Mouse (Mus musculus): ENCODE data around the gene Mark2.

The Mark2 gene

DNA sequence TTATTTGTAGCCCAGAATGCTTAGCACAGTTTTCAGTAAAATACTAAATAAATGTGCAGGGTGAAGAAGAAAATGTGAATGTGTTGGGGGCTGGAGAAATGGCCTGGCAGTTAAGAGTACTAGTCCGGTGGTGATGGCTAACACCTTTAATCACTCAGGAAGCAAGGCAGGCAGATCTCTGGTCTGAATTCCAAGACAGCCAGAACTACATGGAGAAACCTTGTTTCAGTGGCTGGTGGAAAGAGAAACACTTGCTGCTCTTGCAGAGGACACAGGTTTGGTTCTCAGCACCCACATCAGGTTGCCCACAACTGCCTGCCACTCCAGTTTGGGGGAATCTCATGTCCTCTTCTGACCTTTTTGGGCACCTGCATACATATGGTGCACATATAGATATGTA, 41.6 kb downstream of the Mark2 start:
- in situ Hi-C loops (cut with MboI, MseI): no loop called here

DNA sequence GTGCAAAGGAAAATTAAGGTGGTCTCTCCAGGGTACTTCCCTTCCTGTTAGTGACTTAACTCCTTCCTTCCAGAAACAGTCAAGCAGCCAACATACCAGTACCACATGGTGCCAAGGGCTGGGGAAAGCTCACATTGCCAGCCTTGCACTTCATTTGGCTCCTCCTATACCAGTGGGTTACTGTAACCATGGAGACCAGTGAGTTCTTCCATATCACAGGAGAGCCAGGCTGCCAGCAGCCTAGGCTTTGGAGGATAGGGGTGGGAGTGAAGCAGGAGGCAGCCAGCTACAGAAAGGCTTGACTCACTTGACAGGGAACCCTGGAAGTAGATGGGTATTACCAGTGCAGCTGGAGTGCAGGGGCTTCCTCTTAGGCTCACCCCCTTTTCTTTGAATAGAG, 42.6 kb downstream of the Mark2 start:
- in situ Hi-C loops (cut with MboI, MseI): no loop called here

DNA sequence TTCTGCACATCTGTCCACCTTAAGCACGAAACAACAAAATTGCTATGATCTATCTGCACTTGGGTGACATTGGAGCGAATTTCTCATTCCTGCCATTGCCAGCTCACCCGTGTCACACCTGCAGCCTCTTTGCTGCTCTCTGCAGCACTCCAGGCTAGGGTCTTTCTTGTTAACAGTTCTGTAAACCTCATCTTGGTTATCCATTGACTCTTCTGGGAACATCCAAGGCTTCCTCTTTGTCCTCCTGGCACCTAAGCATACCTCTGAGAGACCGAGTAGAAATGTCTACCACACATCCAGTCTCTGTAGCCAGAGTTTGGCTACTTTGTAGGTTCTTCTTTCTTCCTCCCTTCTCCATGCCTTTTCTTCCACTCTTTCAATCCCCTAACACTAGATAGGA, 45.7 kb downstream of the Mark2 start:
- in situ Hi-C loops (cut with MboI, MseI): no loop called here

GRCm38 (mm10) chr19:7295071-7295658, 46.5 kb downstream of the Mark2 start:
- in situ Hi-C loops (cut with MboI, MseI): no loop called here

DNA sequence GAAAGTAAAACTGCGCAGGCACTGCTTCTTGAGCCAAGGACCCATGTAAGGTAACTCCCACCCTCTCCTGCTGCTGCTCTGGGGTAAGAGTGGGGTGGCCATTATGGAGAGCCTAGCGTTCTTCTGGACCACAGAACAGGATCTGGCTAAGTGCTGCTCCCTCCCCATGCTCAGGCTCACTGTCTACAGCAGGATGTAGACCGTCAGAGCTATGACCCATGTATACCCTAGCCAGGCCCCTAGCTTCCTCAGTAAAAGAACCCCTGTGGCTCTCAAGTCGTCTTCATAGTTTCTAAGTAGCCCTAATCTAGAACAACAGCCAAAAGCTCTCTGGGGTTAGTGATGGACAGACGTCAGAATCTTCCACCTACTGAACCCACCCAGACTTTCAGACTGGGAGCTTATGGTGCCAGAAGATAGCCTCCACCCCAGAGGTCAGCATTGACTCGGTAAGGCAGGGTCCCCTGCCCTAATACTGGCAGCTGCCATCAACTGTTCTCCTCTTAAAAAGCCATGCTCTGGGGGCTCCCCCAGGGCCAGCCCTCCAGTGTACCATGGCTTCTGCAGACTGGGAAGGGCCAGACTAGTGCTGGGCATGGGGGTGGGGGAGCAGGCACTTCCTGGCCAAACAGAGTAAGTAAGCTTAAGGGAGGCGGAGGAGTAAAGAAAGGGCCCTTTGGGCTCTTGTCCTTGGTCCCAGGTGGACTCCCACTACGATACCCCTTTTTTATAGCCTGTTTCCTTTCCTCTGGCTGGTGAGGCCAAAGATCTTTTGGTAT, 47.4 kb downstream of the Mark2 start:
- in situ Hi-C loops (cut with MboI, MseI): no loop called here

DNA sequence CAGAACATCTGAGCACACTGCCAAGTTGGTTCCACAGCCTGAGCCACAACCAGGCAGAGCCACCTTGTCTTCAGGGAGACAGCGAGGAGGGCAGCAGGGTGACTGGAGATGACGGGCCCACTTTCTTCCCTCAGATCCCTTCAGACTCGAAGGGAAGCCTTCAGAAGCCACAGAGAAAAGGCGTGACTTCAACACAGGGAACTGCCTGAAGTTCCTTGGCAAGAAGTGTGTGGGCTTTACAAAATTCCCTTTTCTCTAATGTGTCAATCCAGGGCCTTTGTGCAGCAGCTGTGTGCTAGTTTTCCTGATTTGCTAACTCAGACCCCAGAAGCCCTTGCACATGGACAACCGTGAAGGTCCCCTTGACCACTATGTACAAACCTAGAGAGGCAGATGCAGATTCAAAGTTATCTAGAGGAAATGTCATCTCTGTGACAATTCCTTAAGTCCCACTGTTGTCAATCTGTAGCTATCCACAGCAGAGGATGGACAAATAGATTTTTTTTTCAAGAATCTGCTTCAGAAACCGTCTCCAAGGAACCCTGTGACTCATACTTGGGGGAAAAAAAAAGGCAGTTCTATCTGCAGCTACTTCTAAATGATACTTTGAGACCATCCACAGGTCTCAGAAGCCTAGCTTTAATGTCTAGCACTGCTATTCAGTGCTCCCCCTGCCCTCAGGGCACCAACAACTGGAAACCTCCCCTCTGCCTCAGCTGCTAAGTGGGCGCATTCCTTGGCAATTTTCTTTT, 49.5 kb downstream of the Mark2 start:
- in situ Hi-C loops (cut with MboI, MseI): no loop called here

DNA sequence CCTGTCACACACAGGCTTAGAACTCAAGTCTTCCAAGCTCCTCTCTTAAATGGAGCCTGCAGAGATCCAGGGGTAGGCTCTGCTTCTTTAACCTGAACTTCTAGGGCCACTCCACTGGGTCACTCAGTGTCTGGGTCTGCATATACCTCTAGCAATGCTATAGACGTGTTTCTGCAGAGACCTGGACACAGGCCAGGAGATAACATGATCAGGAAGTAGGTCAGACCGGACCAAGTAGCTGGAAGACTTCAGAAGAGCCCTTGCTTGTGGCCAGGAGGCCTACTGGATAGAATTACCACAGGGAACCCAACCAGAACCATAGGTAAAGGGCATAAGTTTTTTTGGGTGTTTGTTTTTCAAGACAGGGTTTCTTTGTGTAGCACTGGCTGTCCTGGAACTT, 51.9 kb downstream of the Mark2 start:
- in situ Hi-C loops (cut with MboI, MseI): loop anchor here (5.0 kb wide), 1 partner anchor 43 kb away; no protein-coding TSS in a partner anchor

- in situ Hi-C loops (cut with MboI, MseI): loop anchor here (5.0 kb wide), 1 partner anchor 44 kb away; no protein-coding TSS in a partner anchor
Observed at GRCm38 (mm10) chr19:7288288-7288687, 53.4 kb downstream of the Mark2 start.

DNA sequence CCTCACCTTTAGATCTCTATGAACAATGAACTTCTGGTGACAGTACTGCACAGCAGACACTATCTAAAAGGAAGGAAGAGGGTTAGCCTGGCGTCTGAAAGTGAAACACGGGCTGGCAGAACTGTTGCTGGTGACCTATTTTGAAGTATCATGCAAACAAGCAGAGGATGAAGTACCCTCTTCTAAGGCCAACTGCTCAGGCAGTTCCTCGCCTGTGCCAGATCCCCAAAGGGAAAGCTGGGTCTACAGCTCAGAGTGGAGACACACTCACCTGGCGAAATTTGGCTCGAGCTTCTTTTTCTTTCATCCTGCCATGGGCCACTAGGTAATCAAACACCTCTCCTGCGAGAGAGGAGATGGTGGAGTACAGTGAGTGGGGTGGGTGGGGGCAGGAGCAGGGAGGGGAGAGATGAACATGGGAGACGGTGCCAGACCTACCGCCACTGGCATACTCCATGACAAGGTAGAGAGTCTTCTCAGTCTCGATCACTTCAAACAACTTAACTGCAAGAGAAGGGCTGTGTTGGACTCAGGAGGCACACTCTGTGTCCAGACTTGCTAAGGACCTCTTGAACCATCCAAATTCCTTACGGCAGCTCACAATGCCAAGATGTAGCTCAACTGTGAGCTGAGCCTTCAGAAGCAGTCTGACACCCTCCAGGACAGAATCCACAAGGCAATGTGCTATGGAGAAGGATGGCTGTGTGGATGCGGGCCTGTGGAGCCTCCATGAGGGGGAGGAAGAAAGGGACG, 54.9 kb downstream of the Mark2 start:
- in situ Hi-C loops (cut with MboI, MseI): loop anchor here (5.0 kb wide), 1 partner anchor 46 kb away; no protein-coding TSS in a partner anchor

DNA sequence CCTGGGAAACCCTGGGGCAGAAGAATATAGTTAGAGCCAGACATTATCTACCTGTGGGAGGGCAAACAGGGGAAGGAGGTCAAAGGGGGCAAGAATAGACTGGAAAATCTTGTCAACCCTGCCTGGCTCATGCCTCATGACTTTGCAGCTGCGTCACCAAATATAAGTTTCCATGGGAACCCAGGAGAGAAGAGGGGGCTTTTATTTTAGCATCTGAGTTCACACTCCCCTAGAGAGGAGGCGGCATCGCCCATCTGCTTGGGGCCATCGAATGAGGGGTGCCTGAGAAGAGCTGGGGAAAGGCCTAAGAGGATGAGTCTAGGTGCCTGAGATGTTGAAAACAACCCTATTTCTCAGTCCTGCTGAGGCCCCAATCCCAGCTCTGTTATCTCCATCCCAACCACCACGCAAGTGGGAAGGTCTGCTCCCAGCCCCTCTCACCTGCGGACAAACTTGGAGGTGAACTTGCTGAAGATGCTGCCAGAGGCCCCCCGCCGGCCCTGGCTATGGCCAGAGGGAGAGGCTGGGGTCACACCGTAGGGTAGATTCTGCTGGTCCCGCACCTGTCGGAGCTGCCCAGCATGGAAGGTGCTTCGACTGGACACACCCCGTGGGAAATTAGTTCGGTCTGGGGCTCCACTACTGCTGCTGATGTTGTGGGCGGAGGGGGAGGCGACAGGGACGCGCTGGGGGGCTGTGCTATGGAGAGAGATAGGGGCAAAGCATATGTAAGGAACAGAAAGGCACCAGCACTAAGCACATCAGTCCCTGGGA, 60.9 kb downstream of the Mark2 start:
- in situ Hi-C loops (cut with MboI, MseI): no loop called here

- in situ Hi-C loops (cut with MboI, MseI): loop anchor here (10.0 kb wide), 1 partner anchor 126 kb away; no protein-coding TSS in a partner anchor
Observed at GRCm38 (mm10) chr19:7279114-7279513, 62.5 kb downstream of the Mark2 start.

DNA sequence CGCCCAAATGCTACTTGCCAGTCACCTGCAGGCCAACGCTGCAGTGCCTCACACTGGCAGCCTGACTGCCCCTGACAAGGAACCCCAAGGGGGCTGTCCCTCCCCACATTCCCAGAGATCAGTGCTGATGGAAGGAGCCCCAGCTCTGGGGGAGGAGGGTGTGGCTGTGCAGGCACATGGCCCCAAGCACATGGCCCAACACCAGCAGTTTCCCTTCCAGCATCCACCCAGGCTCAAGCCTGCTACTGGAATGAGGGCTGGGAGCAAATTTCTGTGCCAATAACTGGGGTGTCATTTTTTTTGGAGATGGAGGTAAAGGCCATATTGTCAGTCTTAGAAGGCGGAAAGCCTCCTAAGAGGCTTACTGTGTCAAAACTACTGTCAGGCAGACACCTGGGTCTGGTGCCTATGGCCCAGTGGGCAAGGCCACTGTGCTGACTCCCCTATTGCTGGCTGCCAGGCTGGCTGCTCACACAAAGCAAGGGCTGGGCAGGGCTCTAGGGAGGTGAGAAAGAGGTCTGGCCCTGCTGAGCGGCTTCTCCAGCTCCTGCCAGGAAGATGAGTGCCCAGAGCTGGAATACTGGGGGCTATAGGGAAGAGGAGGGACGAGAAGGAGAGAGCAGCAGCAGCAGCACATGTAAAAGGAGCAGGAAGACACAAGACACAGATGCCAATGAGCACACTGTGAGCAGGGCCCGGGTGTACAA, 63.3 kb downstream of the Mark2 start:
- in situ Hi-C loops (cut with MboI, MseI): loop anchor here (10.0 kb wide), 1 partner anchor 126 kb away; no protein-coding TSS in a partner anchor

DNA sequence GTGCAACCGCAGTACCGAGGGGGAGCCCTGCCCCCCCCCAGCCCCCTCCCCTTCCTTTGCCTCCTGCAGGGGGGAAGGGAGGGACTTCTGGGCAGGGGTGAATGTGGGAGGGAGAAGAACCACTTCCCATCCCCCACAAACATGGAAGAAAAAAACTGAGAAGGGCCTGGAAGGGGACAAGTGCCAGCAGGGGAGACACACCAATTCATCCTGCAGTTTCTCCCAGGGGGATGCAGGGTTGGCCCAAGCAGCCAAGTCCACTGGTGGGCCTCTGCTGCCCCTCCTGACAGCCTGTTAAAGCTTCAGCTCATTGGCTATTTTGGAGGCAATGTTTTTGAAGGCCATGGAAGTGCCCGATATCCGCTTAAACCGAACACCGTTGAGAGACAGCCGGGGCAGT, 64.9 kb downstream of the Mark2 start:
- in situ Hi-C loops (cut with MboI, MseI): loop anchor here (10.0 kb wide), 1 partner anchor 128 kb away; no protein-coding TSS in a partner anchor

GRCm38 (mm10) chr19:7276053-7276659, 65.5 kb downstream of the Mark2 start:
- in situ Hi-C loops (cut with MboI, MseI): loop anchor here (10.0 kb wide), 1 partner anchor 129 kb away; no protein-coding TSS in a partner anchor

DNA sequence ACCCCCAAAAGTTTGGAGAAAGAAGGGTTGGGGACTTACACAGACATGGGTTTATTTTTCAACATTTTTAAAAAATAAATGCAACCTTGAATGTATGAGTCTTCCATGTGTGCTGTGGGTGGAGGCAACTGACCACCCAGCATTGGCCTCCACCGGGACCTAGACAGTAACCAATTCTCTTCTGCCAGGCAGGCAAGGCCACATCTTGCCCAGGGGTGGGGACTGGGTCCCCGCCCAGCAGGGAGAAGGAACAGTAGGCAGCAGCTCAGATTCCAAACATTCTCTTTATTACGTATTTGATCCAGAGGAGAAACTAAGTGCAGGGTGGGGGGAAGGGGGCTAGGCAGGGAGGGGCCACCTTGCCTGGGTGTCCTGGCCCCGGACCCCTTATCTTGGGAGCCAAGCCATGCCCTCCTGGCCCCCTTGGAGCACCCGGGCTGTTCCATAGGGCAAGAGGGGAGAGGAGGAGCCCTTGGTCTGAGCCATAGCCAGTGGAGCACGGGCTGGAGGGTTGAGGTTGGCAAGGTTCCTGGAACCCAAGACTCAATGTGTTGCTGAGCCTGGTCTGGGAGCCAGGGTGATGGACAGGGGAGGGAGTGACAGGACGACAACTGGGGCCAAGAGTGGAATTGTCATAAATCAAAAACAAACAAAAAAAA, 66.4 kb downstream of the Mark2 start:
- in situ Hi-C loops (cut with MboI, MseI): loop anchor here (10.0 kb wide), 1 partner anchor 130 kb away; no protein-coding TSS in a partner anchor

GRCm38 (mm10) chr19:7274326-7274990, 67.2 kb downstream of the Mark2 start:
- in situ Hi-C loops (cut with MboI, MseI): loop anchor here (5.0 to 10.0 kb wide), 2 partner anchors 73 to 130 kb away; no protein-coding TSS in a partner anchor

- in situ Hi-C loops (cut with MboI, MseI): loop anchor here (5.0 to 10.0 kb wide), 2 partner anchors 74 to 131 kb away; no protein-coding TSS in a partner anchor
Observed at GRCm38 (mm10) chr19:7273486-7273885, 68.2 kb downstream of the Mark2 start.

All from regulatory T cell (primary cell).